ENCODE assay signal across 8 mouse cellular contexts in genomic region chr7:4138671-4139070, GRCm38 (mm10). TPM values are rescaled to one million over a fixed set of nuclear protein-coding genes. Genes with fewer than 3 reads are reported as not detected.
A peak's percentile ranks its signal among the peaks of the same experiment; 100 is the strongest.
DNase-seq lines count a peak whose midpoint lies in the region; ATAC-seq lines count a peak whose summit lies in the region.
"Had no signal": no experiment of that assay in that cellular context is flagged by ENCODE, and none has a peak within 500 bp of the region (broad histone marks: within the 10 kb centered on the region; RNA-seq: fewer than 3 reads in every experiment).

No protein-coding gene starts in this region.

- no peak overlapping the region for H3K4me2 ChIP-seq in heart, embryonic 14.5 days (ENCODE audit: low read length)
- no peak overlapping the region for H3K4me2 ChIP-seq in limb, embryonic 15.5 days
- H3K4me2 ChIP-seq in neural tube, embryonic 15.5 days: peak overlapping the region; percentile 67

- H3K4me1 ChIP-seq in heart, embryonic 14.5 days (ENCODE audit: control insufficient read depth in 2 of 2, insufficient read depth in 2 of 2, low read length in 2 of 2): peaks cover 0 to 14% of the 10 kb centered on the region in 2 experiments; a peak in 3 of 4 replicates
- H3K4me1 ChIP-seq in megakaryocyte, embryonic 14.5 days: peaks cover 54% of the 10 kb centered on the region
- peaks cover 15% of the 10 kb centered on the region for H3K4me1 ChIP-seq in limb, embryonic 15.5 days
- peaks cover 26% of the 10 kb centered on the region for H3K4me1 ChIP-seq in neural tube, embryonic 15.5 days

- H3K36me3 ChIP-seq in heart, embryonic 14.5 days (ENCODE audit: control insufficient read depth, insufficient read depth, low read length): peaks cover 59% of the 10 kb centered on the region
- peaks cover 74% of the 10 kb centered on the region for H3K36me3 ChIP-seq in megakaryocyte, embryonic 14.5 days (replicated peaks; ENCODE audit: low read length)
- H3K36me3 ChIP-seq in limb, embryonic 15.5 days: peaks cover 53% of the 10 kb centered on the region
- H3K36me3 ChIP-seq in neural tube, embryonic 15.5 days: peaks cover 52% of the 10 kb centered on the region

- WGBS in heart, embryonic 14.5 days: 89% methylated on average over 7 of the region's 7 CpGs
- whole genome bisulfite sequencing in limb, embryonic 15.5 days: 95% methylated on average over 7 of the region's 7 CpGs
- WGBS in neural tube, embryonic 15.5 days: 91% methylated on average over 7 of the region's 7 CpGs

- H3K27me3 ChIP-seq in heart, embryonic 14.5 days (ENCODE audit: control insufficient read depth, insufficient read depth, low read length): no peaks in the 10 kb centered on the region
- no peaks in the 10 kb centered on the region for H3K27me3 ChIP-seq in megakaryocyte, embryonic 14.5 days (replicated peaks)
- no peaks in the 10 kb centered on the region for H3K27me3 ChIP-seq in limb, embryonic 15.5 days
- no peaks in the 10 kb centered on the region for H3K27me3 ChIP-seq in neural tube, embryonic 15.5 days (replicated peaks)

- DNase-seq in heart, postnatal 4 days: no peak
- DNase-seq in right cerebral cortex, postnatal 14 days: no peak

- H3K4me3 ChIP-seq in heart, embryonic 14.5 days (ENCODE audit: control insufficient read depth in 1 of 2, insufficient read depth in 1 of 2, low read depth in 1 of 2, low read length in 2 of 2): no peak overlapping the region
- H3K4me3 ChIP-seq in megakaryocyte, embryonic 14.5 days (replicated peaks): peak overlapping the region; percentile 56
- 0 out of 2 replicates have a peak overlapping the region, but pooled peaks have one; percentile 93 for H3K4me3 ChIP-seq in limb, embryonic 15.5 days
- H3K4me3 ChIP-seq in neural tube, embryonic 15.5 days (replicated peaks): 0 out of 2 replicates have a peak overlapping the region, but pooled peaks have one; percentile 87

- peak overlapping the region; percentile 91; the same call in 1 of the 2 replicates for H3K9ac ChIP-seq in heart, embryonic 14.5 days (ENCODE audit: low read length)
- no peak overlapping the region for H3K9ac ChIP-seq in limb, embryonic 15.5 days
- no peak overlapping the region for H3K9ac ChIP-seq in neural tube, embryonic 15.5 days (replicated peaks)

- H3K27ac ChIP-seq in heart, embryonic 14.5 days (replicated peaks in 1 of 2; ENCODE audit: control insufficient read depth in 1 of 2, insufficient read depth in 1 of 2, low read depth in 2 of 2, low read length in 2 of 2): no peak overlapping the region
- no peak overlapping the region for H3K27ac ChIP-seq in limb, embryonic 15.5 days
- H3K27ac ChIP-seq in neural tube, embryonic 15.5 days (replicated peaks): no peak overlapping the region

- H3K9me3 ChIP-seq in heart, embryonic 14.5 days (ENCODE audit: control insufficient read depth, low read length): no peaks in the 10 kb centered on the region
- H3K9me3 ChIP-seq in megakaryocyte, embryonic 14.5 days: no peaks in the 10 kb centered on the region
- no peaks in the 10 kb centered on the region for H3K9me3 ChIP-seq in limb, embryonic 15.5 days
- H3K9me3 ChIP-seq in neural tube, embryonic 15.5 days (replicated peaks): no peaks in the 10 kb centered on the region

- no peak for ATAC-seq in heart, embryonic 14.5 days (ENCODE audit: insufficient number of reproducible peaks, insufficient read depth, low FRiP score, low read depth)
- ATAC-seq in megakaryocyte, adult 5-6 weeks (ENCODE audit: poor library complexity, severe bottlenecking): no peak
- no peak for ATAC-seq in limb, embryonic 15.5 days (ENCODE audit: insufficient number of reproducible peaks, low FRiP score, low TSS enrichment, low read depth)
- ATAC-seq in neural tube, embryonic 15.5 days (ENCODE audit: low FRiP score): no peak
- ATAC-seq: hindbrain, embryonic 16.5 days had no signal

RNA-seq across cellular contexts. Expression of gene Leng8, which starts 1.8 kb away (rescaled TPM):
- polyA plus RNA-seq in heart, embryonic 14.5 days (2014; fragmentation: Nextera tagmentation; extraction: Ambion mirVana): 27.0 and 43.6 TPM in 2 replicates
- 10 to 100 TPM; 63.7 to 77.8 TPM for total RNA-seq in heart, postnatal 4 days (2021)
- polyA plus RNA-seq in megakaryocyte, embryonic 14.5 days (2012; ENCODE audit: insufficient read depth, low replicate concordance): 56.6 and 193 TPM in 2 replicates
- 34.2 and 48.8 TPM in 2 replicates for total RNA-seq in megakaryocyte, adult 5-6 weeks (2015)
- 35.2 TPM in 2 replicates for total RNA-seq in megakaryocyte, adult 5-6 weeks (2017)
- polyA plus RNA-seq in limb, embryonic 15.5 days (2015; fragmentation: Nextera tagmentation; extraction: Ambion mirVana): 56.7 and 57.3 TPM in 2 replicates
- 71.3 and 77.4 TPM in 2 replicates for polyA plus RNA-seq in neural tube, embryonic 15.5 days (2015; fragmentation: Nextera tagmentation; extraction: Ambion mirVana)

RNA-seq across cellular contexts. Expression of gene Leng9, which starts 11.5 kb away (rescaled TPM):
- 1.5 and 2.9 TPM in 2 replicates for polyA plus RNA-seq in heart, embryonic 14.5 days (2014; fragmentation: Nextera tagmentation; extraction: Ambion mirVana)
- 1 to 10 TPM; 2.1 to 3.0 TPM for total RNA-seq in heart, postnatal 4 days (2021)
- 1.6 and 5.1 TPM in 2 replicates for polyA plus RNA-seq in megakaryocyte, embryonic 14.5 days (2012; ENCODE audit: insufficient read depth, low replicate concordance)
- total RNA-seq in megakaryocyte, adult 5-6 weeks (2015): 2.6 and 3.0 TPM in 2 replicates
- total RNA-seq in megakaryocyte, adult 5-6 weeks (2017): 4.1 and 5.2 TPM in 2 replicates
- 5.4 and 6.2 TPM in 2 replicates for polyA plus RNA-seq in limb, embryonic 15.5 days (2015; fragmentation: Nextera tagmentation; extraction: Ambion mirVana)
- polyA plus RNA-seq in neural tube, embryonic 15.5 days (2015; fragmentation: Nextera tagmentation; extraction: Ambion mirVana): 6.6 TPM in 2 replicates

RNA-seq across cellular contexts. Expression of gene Ttyh1, which starts 19.5 kb away (rescaled TPM):
- polyA plus RNA-seq in heart, embryonic 14.5 days (2014; fragmentation: Nextera tagmentation; extraction: Ambion mirVana): 0.70 and 0.72 TPM in 2 replicates
- 1 to 10 TPM; 1.1 to 2.1 TPM for total RNA-seq in heart, postnatal 4 days (2021)
- not detected in 2 replicates for polyA plus RNA-seq in megakaryocyte, embryonic 14.5 days (2012; ENCODE audit: insufficient read depth, low replicate concordance)
- not detected in 2 replicates for total RNA-seq in megakaryocyte, adult 5-6 weeks (2015)
- total RNA-seq in megakaryocyte, adult 5-6 weeks (2017): not detected in 2 replicates
- 2.6 and 3.3 TPM in 2 replicates for polyA plus RNA-seq in limb, embryonic 15.5 days (2015; fragmentation: Nextera tagmentation; extraction: Ambion mirVana)
- 127 and 155 TPM in 2 replicates for polyA plus RNA-seq in neural tube, embryonic 15.5 days (2015; fragmentation: Nextera tagmentation; extraction: Ambion mirVana)

RNA-seq across cellular contexts. Expression of gene Cdc42ep5, which starts 26.0 kb away (rescaled TPM):
- polyA plus RNA-seq in heart, embryonic 14.5 days (2014; fragmentation: Nextera tagmentation; extraction: Ambion mirVana): 26.7 and 26.9 TPM in 2 replicates
- 10 to 100 TPM; 13.6 to 14.0 TPM for total RNA-seq in heart, postnatal 4 days (2021)
- polyA plus RNA-seq in megakaryocyte, embryonic 14.5 days (2012; ENCODE audit: insufficient read depth, low replicate concordance): 634 and 2,176 TPM in 2 replicates
- not detected in 2 replicates for total RNA-seq in megakaryocyte, adult 5-6 weeks (2015)
- total RNA-seq in megakaryocyte, adult 5-6 weeks (2017): not detected in 2 replicates
- polyA plus RNA-seq in limb, embryonic 15.5 days (2015; fragmentation: Nextera tagmentation; extraction: Ambion mirVana): 80.6 and 82.3 TPM in 2 replicates
- 7.9 and 15.5 TPM in 2 replicates for polyA plus RNA-seq in neural tube, embryonic 15.5 days (2015; fragmentation: Nextera tagmentation; extraction: Ambion mirVana)

Comparison
In these comparisons a context has a peak if more than half of its experiments do, and no peak if none do; other contexts are left out.
1. H3K4me3 ChIP-seq: peak in megakaryocyte, embryonic 14.5 days (single experiment), limb, embryonic 15.5 days (single experiment) and neural tube, embryonic 15.5 days (single experiment); none in heart, embryonic 14.5 days (0 of 2).
2. RNA of gene Ttyh1, which starts 19.5 kb away (polyA plus RNA-seq): 127 to 155 TPM in neural tube, embryonic 15.5 days; 2.6 to 3.3 TPM in limb, embryonic 15.5 days, 0.70 to 0.72 TPM in heart, embryonic 14.5 days and not detected in megakaryocyte, embryonic 14.5 days; every median in the first group is over 10 times any median in the second.